Mouse (Mus musculus): ENCODE measurements around the gene Crybb1. TPM values are rescaled to one million over a fixed set of nuclear protein-coding genes. Genes with fewer than 3 reads are reported as not detected.

Gene Crybb1
- 1.1 and 1.6 TPM in 2 replicates for polyA plus RNA-seq (2012; rRNA removed)

DNA sequence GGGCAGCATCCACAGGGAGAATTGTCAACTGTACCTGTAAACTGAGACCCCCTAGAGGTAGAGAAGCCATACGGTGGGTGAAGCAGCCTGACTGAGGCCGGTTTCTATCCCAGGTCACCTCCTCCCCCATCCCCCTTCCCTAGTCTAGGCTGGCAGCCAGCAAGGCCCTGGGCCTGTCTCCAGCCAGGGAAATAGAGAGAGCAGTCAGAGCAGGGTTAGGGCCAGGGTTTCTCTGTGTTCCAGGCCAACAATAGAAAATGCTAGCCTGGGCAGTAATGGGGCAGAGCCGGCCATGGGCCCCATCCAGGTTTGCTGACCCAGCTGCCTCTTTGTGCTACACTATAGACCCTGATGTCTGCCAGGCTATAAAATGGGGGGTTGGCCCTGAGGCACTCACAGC is at the start of gene Crybb1:
TSS of gene Crybb1 (plus strand) at position 390 of the 400 bp plus-strand sequence.
- DNase-seq (ENCODE audit: low read depth), result peak; percentile 56
- TF ChIP-seq CTCF (IDR thresholded peaks at IDR 0.05; ENCODE audit: borderline replicate concordance, extremely low read depth, insufficient read depth, insufficient read length) (no peak), POLR2A (IDR thresholded peaks at IDR 0.05; ENCODE audit: borderline replicate concordance, extremely low read depth, insufficient read depth, insufficient read length, poor library complexity, severe bottlenecking) (no peak)

GRCm38 (mm10) chr5:112206543-112207255 is 48.9 kb upstream of the Crybb1 start:
- DNase-seq (ENCODE audit: low read depth), result no peak
- TF ChIP-seq CTCF (IDR thresholded peaks at IDR 0.05; ENCODE audit: borderline replicate concordance, extremely low read depth, insufficient read depth, insufficient read length), result no peak
- TF ChIP-seq POLR2A (IDR thresholded peaks at IDR 0.05; ENCODE audit: borderline replicate concordance, extremely low read depth, insufficient read depth, insufficient read length, poor library complexity, severe bottlenecking), result no peak

- no peak for TF ChIP-seq POLR2A (IDR thresholded peaks at IDR 0.05; ENCODE audit: borderline replicate concordance, extremely low read depth, insufficient read depth, insufficient read length, poor library complexity, severe bottlenecking)
- no peak for TF ChIP-seq CTCF (IDR thresholded peaks at IDR 0.05; ENCODE audit: borderline replicate concordance, extremely low read depth, insufficient read depth, insufficient read length)
- DNase-seq (ENCODE audit: low read depth), result no peak
Observed at GRCm38 (mm10) chr5:112208321-112208720, 47.3 kb upstream of the Crybb1 start.

DNA sequence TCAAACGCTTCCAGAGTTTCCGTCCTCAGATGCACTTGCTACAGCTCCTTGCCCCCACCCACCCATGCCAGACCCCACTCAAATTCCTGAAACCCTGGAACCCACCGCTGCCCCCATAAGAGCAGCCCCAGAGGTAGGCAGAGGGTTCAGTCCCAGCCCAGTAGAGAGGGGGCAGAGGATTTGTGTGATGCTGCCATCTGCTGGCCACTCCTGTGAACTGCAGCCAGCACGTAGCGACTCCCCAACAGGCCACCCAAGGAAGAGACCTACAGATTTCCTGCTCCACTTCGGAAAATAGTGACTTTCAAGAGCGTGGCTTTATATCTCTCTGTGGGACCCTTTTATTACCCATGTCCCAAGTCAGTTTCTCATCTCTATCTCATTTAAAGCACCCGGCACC is 45.5 kb upstream of the Crybb1 start:
- TF ChIP-seq CTCF (IDR thresholded peaks at IDR 0.05; ENCODE audit: borderline replicate concordance, extremely low read depth, insufficient read depth, insufficient read length), result peak; percentile 100
- TF ChIP-seq POLR2A (IDR thresholded peaks at IDR 0.05; ENCODE audit: borderline replicate concordance, extremely low read depth, insufficient read depth, insufficient read length, poor library complexity, severe bottlenecking), result no peak
- peak; percentile 83 for DNase-seq (ENCODE audit: low read depth)

GRCm38 (mm10) chr5:112211911-112212310 is 43.7 kb upstream of the Crybb1 start:
- no peak for DNase-seq (ENCODE audit: low read depth)
- TF ChIP-seq CTCF (IDR thresholded peaks at IDR 0.05; ENCODE audit: borderline replicate concordance, extremely low read depth, insufficient read depth, insufficient read length) (no peak), POLR2A (IDR thresholded peaks at IDR 0.05; ENCODE audit: borderline replicate concordance, extremely low read depth, insufficient read depth, insufficient read length, poor library complexity, severe bottlenecking) (no peak)

DNA sequence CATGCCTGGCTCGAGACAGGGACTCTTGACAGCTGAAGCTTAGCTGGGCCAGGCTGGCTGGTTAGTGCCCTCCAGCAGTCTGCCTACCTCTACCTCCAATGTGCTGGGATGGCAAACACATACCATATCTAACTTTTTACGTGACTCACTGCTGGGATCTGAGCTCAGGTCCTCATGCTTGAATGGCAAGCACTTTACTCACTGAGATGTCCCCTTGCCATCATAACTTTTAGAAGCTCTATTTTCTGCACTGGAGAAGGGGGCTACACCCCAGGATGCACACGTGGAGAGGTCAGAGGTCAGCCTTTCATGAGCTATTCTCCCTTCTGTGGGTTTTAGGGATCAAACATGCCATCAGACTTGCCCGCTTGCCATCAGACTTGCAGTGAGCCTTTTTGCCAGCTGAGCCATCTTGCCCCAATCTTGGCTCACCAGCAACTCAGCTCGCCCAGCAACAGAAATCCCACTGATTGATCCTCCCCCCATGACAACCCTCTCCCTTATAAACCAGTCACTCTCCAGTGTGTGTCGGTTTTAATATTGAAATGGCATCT is 42.8 kb upstream of the Crybb1 start:
- no peak for TF ChIP-seq CTCF (IDR thresholded peaks at IDR 0.05; ENCODE audit: borderline replicate concordance, extremely low read depth, insufficient read depth, insufficient read length)
- no peak for TF ChIP-seq POLR2A (IDR thresholded peaks at IDR 0.05; ENCODE audit: borderline replicate concordance, extremely low read depth, insufficient read depth, insufficient read length, poor library complexity, severe bottlenecking)
- DNase-seq (ENCODE audit: low read depth), result peak; percentile 50

GRCm38 (mm10) chr5:112213331-112214240 is 42.0 kb upstream of the Crybb1 start:
- peak; percentile 90 for DNase-seq (ENCODE audit: low read depth)

DNA sequence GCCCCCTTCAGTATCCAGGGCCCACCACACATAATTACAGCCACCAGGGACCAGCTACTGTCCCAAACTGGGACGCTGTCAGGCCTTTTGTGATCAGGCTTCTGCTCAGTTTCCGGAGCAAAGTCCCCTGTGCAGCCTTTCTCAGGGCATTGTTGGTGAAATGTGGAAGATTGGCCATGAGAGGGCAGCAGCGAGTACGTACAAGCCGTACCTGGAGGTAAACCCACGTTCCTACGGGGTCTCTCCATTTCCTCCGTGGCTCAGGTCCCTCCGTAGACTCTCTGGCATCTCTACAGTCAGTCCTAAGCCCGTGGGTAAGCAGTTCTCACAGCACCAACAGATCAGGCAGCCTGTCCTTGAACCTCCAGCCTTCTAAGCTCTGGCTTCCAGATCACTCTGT is 41.2 kb upstream of the Crybb1 start:
- peak; percentile 93 for DNase-seq (ENCODE audit: low read depth)
- TF ChIP-seq POLR2A (IDR thresholded peaks at IDR 0.05; ENCODE audit: borderline replicate concordance, extremely low read depth, insufficient read depth, insufficient read length, poor library complexity, severe bottlenecking), result no peak
- peak; percentile 80 for TF ChIP-seq CTCF (IDR thresholded peaks at IDR 0.05; ENCODE audit: borderline replicate concordance, extremely low read depth, insufficient read depth, insufficient read length)

More at GRCm38 (mm10) chr5:112213331-112214240, 42.0 kb upstream of the Crybb1 start:
- TF ChIP-seq POLR2A (IDR thresholded peaks at IDR 0.05; ENCODE audit: borderline replicate concordance, extremely low read depth, insufficient read depth, insufficient read length, poor library complexity, severe bottlenecking), result no peak
- TF ChIP-seq CTCF (IDR thresholded peaks at IDR 0.05; ENCODE audit: borderline replicate concordance, extremely low read depth, insufficient read depth, insufficient read length), result no peak

GRCm38 (mm10) chr5:112215291-112215751 is 40.3 kb upstream of the Crybb1 start:
- TF ChIP-seq POLR2A (IDR thresholded peaks at IDR 0.05; ENCODE audit: borderline replicate concordance, extremely low read depth, insufficient read depth, insufficient read length, poor library complexity, severe bottlenecking), result no peak
- no peak for TF ChIP-seq CTCF (IDR thresholded peaks at IDR 0.05; ENCODE audit: borderline replicate concordance, extremely low read depth, insufficient read depth, insufficient read length)
- DNase-seq (ENCODE audit: low read depth), result peak; percentile 79

- TF ChIP-seq POLR2A (IDR thresholded peaks at IDR 0.05; ENCODE audit: borderline replicate concordance, extremely low read depth, insufficient read depth, insufficient read length, poor library complexity, severe bottlenecking), result no peak
- no peak for TF ChIP-seq CTCF (IDR thresholded peaks at IDR 0.05; ENCODE audit: borderline replicate concordance, extremely low read depth, insufficient read depth, insufficient read length)
- peak; percentile 53 for DNase-seq (ENCODE audit: low read depth)
Observed at GRCm38 (mm10) chr5:112215801-112216251, 39.8 kb upstream of the Crybb1 start.

DNA sequence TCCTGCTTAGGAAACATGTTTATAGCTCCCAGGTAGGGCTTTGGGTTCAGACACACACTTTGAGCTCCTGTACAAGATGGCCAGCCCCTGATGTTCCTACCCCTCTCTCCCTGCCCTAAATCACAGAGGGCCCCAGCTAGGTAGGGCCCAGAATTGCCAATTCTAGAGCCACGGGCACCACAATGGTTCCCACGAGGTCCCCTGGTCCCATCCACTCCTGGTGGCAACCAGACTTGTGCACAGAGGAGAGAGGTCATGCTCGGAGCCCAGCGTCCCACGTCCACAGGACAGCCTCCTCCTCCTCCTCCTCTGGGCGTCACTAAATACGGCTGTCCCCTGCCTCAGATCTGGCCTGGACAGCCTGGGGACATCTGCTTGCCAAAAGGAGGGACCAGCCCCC is 39.3 kb upstream of the Crybb1 start:
- TF ChIP-seq CTCF (IDR thresholded peaks at IDR 0.05; ENCODE audit: borderline replicate concordance, extremely low read depth, insufficient read depth, insufficient read length) (no peak), POLR2A (IDR thresholded peaks at IDR 0.05; ENCODE audit: borderline replicate concordance, extremely low read depth, insufficient read depth, insufficient read length, poor library complexity, severe bottlenecking) (no peak)
- DNase-seq (ENCODE audit: low read depth), result no peak
